Mouse (Mus musculus) midbrain, embryonic 11.5 days (tissue): ENCODE measurements at regions not wholly inside any gene's neighbourhood (a gene's known extent, or its start where the extent isn't known, plus 50 kb on each side); places are given as distances from the start of the nearest gene placed in this dataset.
A peak's percentile ranks its signal among the peaks of the same experiment; 100 is the strongest.

ENCODE experiments used
- ATAC-seq: fragments of 200-750 bp; cut with Nextera tagmentation; 2 replicates; pipeline ENCODE4 v1.8.0; 2017; ENCODE audit warnings: moderate TSS enrichment, moderate library complexity; ENCODE audit not compliant: low FRiP score
- DNase-seq: peaks from one replicate; pipeline ENCODE4 v3.0.0; 2015; ENCODE audit warnings: low spot score; ENCODE audit errors: missing footprints
- H3K27ac ChIP-seq: fragments of 300-500 bp; sonication (generic); 2 replicates; pipeline ENCODE4 v1.5.1; 2014; ENCODE audit warnings: low read depth, low read length
- H3K27me3 ChIP-seq: fragments of 300-500 bp; sonication (generic); 2 replicates; pipeline ENCODE4 v1.6.1; 2014; ENCODE audit warnings: mild to moderate bottlenecking, low read length, moderate library complexity, mixed read lengths; ENCODE audit not compliant: control insufficient read depth, insufficient read depth
- H3K36me3 ChIP-seq: fragments of 300-500 bp; sonication (generic); 2 replicates; pipeline ENCODE4 v1.6.1; 2014; ENCODE audit warnings: mild to moderate bottlenecking, low read length, moderate library complexity, mixed read lengths; ENCODE audit not compliant: control insufficient read depth, insufficient read depth
- H3K4me1 ChIP-seq: fragments of 300-500 bp; sonication (generic); 2 replicates; pipeline ENCODE4 v1.6.1; 2014; ENCODE audit warnings: low read length; ENCODE audit not compliant: control insufficient read depth, insufficient read depth
- H3K4me2 ChIP-seq: fragments of 300-500 bp; sonication (generic); 2 replicates; pipeline ENCODE4 v1.6.1; 2014; ENCODE audit warnings: mild to moderate bottlenecking, moderate library complexity
- H3K4me3 ChIP-seq: fragments of 300-500 bp; sonication (generic); 2 replicates; pipeline ENCODE4 v1.5.1; 2014; ENCODE audit warnings: low read depth, low read length
- H3K9ac ChIP-seq: fragments of 300-500 bp; sonication (generic); 2 replicates; pipeline ENCODE4 v1.6.1; 2014; ENCODE audit warnings: low read length
- H3K9me3 ChIP-seq: fragments of 300-500 bp; sonication (generic); 2 replicates; pipeline ENCODE4 v1.6.1; 2016; ENCODE audit warnings: low read length; ENCODE audit not compliant: control insufficient read depth
- WGBS: fragments of 180-500 bp; shearing (Covaris S2); extraction: QIAGEN DNeasy Blood & Tissue Kit; methylation state at CpG from one replicate; pipeline ENCODE4 v1.1.7; 2014; 5-methylcytosine and 5-hydroxymethylcytosine counted together

DNA sequence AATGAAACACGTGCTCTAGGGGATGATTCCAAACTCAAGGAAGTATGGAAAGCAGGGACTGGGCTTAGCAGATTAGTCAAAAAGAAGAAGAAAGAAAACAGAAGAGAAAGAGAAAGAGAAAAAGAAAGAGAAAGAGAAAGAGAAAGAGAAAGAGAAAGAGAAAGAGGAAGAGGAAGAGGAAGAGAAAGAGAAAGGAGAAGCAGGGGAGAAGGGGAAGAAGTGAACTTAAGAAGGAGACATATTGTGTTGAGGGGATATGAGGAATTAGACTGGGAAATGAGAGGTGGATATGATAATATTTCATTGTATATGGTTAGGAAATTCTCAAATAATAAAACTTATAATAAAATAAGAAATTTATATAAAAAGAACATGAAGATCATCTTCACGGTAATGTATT, 59.1 kb upstream of the Grik2 start:
- no peak overlapping the region for H3K4me3 ChIP-seq
- H3K27ac ChIP-seq = no peak overlapping the region
- H3K9me3 ChIP-seq = no peaks in the 10 kb centered on the region
- H3K9ac ChIP-seq = no peak overlapping the region
- H3K27me3 ChIP-seq = no peaks in the 10 kb centered on the region
- no peaks in the 10 kb centered on the region for H3K36me3 ChIP-seq
- ATAC-seq (no peak), DNase-seq (no peak)
- H3K4me1 ChIP-seq = no peaks in the 10 kb centered on the region
- WGBS = 72% methylated on average over 2 of the region's 2 CpGs
- H3K4me2 ChIP-seq = no peak overlapping the region

DNA sequence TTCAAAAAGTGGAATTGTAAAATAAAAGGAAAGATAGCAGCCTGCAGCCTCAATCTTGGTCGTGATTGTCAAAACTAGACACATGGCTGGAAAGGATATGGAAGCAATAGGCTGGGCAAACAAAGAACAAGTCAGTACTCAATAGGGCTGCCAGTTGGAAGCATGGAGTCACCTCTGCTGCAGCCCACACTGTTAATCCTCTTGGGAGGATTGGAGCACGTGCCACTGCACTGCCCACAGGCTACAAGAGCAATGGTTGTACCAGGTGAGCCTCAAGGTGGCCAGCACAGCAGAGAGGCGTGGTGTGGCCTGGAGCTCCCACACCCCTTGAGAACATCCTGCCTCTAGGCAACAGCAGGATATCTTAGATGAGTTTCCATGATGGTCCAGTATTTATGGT, 55.7 kb upstream of the Grik2 start:
- no peaks in the 10 kb centered on the region for H3K9me3 ChIP-seq
- H3K9ac ChIP-seq = no peak overlapping the region
- no peak overlapping the region for H3K4me2 ChIP-seq
- DNase-seq = peak; percentile 73
- H3K27ac ChIP-seq = no peak overlapping the region
- no peaks in the 10 kb centered on the region for H3K4me1 ChIP-seq
- H3K4me3 ChIP-seq = no peak overlapping the region
- no peaks in the 10 kb centered on the region for H3K36me3 ChIP-seq
- 70% methylated on average over 3 of the region's 3 CpGs for WGBS
- H3K27me3 ChIP-seq = no peaks in the 10 kb centered on the region
- ATAC-seq = no peak
